Mouse (Mus musculus) hindbrain, embryonic 14.5 days (tissue): ENCODE measurements around the gene Fam92a. TPM values are rescaled to one million over a fixed set of nuclear protein-coding genes. Genes with fewer than 3 reads are reported as not detected.
"Not testable (repeated sequence)": the region's sequence is repeated elsewhere in the genome, so short reads cannot be mapped to it uniquely, and the experiment has no call there.

Experiments
- ATAC-seq: fragments of 200-750 bp; cut with Nextera tagmentation; 2 replicates; pipeline ENCODE4 v1.8.0; 2017; ENCODE audit warnings: moderate number of reproducible peaks, mild to moderate bottlenecking, moderate TSS enrichment, moderate library complexity; ENCODE audit not compliant: low FRiP score
- DNase-seq: peaks from one replicate; pipeline ENCODE4 v3.0.0-alpha.2; 2015; ENCODE audit warnings: low spot score
- H3K27ac ChIP-seq: fragments of 300-500 bp; sonication (generic); 2 replicates; pipeline ENCODE4 v1.5.1; 2014; ENCODE audit warnings: mild to moderate bottlenecking, moderate library complexity
- H3K27me3 ChIP-seq: fragments of 300-500 bp; sonication (generic); 2 replicates; pipeline ENCODE4 v1.6.1; 2014; ENCODE audit warnings: mild to moderate bottlenecking, low read length, mixed read lengths; ENCODE audit not compliant: control insufficient read depth, insufficient read depth
- H3K36me3 ChIP-seq: fragments of 300-500 bp; sonication (generic); replicated peaks from 2 replicates; pipeline ENCODE4 v1.6.1; 2014; ENCODE audit not compliant: control insufficient read depth, insufficient read depth
- H3K4me1 ChIP-seq: fragments of 300-500 bp; sonication (generic); replicated peaks from 2 replicates; pipeline ENCODE4 v1.6.1; 2014; ENCODE audit warnings: antibody characterized with exemption, low read length, mixed read lengths; ENCODE audit not compliant: control insufficient read depth, insufficient read depth
- H3K4me2 ChIP-seq: fragments of 300-500 bp; sonication (generic); replicated peaks from 2 replicates; pipeline ENCODE4 v1.6.1; 2014; ENCODE audit warnings: mild to moderate bottlenecking, moderate library complexity
- H3K4me3 ChIP-seq: fragments of 300-500 bp; sonication (generic); replicated peaks from 2 replicates; pipeline ENCODE4 v1.5.1; 2014; ENCODE audit warnings: mild to moderate bottlenecking, low read length
- H3K9ac ChIP-seq: fragments of 300-500 bp; sonication (generic); 2 replicates; pipeline ENCODE4 v1.6.1; 2014
- H3K9me3 ChIP-seq: fragments of 300-500 bp; sonication (generic); 2 replicates; pipeline ENCODE4 v1.6.1; 2016; ENCODE audit warnings: low read length; ENCODE audit not compliant: control insufficient read depth
- WGBS: fragments of 180-500 bp; shearing (Covaris S2); extraction: QIAGEN DNeasy Blood & Tissue Kit; methylation state at CpG from one replicate; pipeline ENCODE4 v1.1.7; 2014; 5-methylcytosine and 5-hydroxymethylcytosine counted together
- polyA plus RNA-seq: library from polyadenylated mRNA; unstranded; fragments of >200 nt; fragmentation: Nextera tagmentation; extraction: Ambion mirVana; gene quantifications from 2 replicates; pipeline ENCODE4 v1.2.1, GENCODE M21; 2014

Gene Fam92a
- polyA plus RNA-seq, result 95.0 and 101 TPM in 2 replicates

- H3K27ac ChIP-seq, result peak within 1 kb of the TSS; percentile 90
- no peaks in the 10 kb centered on the region for H3K9me3 ChIP-seq
- peak within 1 kb of the TSS; percentile 99 for H3K9ac ChIP-seq
- DNase-seq, result peak; percentile 73
- H3K27me3 ChIP-seq, result no peaks in the 10 kb centered on the region
- ATAC-seq, result peak; percentile 91
- peaks cover 18% of the 10 kb centered on the region for H3K36me3 ChIP-seq
- peak within 1 kb of the TSS; percentile 90 for H3K4me3 ChIP-seq
- WGBS, result under 1% methylated on average over 74 of the region's 74 CpGs
- peak within 1 kb of the TSS; percentile 85 for H3K4me2 ChIP-seq
- H3K4me1 ChIP-seq, result peaks cover 11% of the 10 kb centered on the region
Observed at GRCm38 (mm10) chr4:12171318-12172091, at the start of gene Fam92a. Gene Fam92a, minus strand, starts transcription at chr4:12172015.

DNA sequence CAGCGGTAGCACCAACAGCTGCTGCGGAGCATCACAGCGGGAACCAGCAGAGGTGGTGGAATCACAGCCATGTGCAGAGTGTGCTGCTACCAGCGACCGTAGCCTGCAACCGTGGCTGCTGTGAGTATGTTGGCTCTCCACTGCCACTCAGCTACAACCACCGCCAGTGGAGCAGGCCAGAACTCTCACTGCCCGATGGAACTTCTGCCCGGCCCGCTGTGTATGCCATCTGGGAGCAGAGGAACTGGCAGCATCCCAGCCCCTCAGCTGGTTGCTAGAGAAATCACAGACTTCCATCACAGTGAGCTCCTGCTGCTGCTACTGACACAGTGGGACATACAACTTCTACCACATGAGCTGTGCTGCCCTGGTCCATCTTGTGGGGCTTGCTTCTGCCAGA is 7.2 kb upstream of the Fam92a start:
- Histone ChIP-seq H3K4me3 (no peak overlapping the region), H3K27me3 (no peaks in the 10 kb centered on the region), H3K4me2 (no peak overlapping the region), H3K27ac (no peak overlapping the region), H3K4me1 (no peaks in the 10 kb centered on the region), H3K9me3 (no peaks in the 10 kb centered on the region), H3K9ac (no peak overlapping the region), H3K36me3 (no peaks in the 10 kb centered on the region)
- WGBS, result 81% methylated on average over 10 of the region's 10 CpGs
- no peak for ATAC-seq
- DNase-seq, result no peak

DNA sequence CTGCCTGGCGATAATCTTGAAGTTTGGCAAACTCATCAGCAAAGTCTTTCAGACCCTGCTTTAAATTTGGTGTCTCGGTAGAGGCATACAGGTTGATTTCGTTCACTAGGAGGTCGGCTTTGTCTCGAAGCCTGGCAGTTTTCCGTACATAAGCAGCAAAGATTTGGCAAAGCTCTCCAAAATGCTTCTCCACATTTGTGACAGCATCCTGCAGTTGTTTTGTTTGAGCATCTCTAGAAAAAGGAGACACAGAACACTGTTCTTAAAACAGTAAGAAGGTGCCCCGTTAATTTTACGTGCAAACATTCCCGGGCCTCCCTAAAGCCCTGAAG is 863 bp downstream of the Fam92a start:
- DNase-seq (no peak), ATAC-seq (no peak)
- H3K4me2 ChIP-seq, result peak overlapping the region; percentile 85

GRCm38 (mm10) chr4:12147660-12148059 is 24.2 kb downstream of the Fam92a start:
- Histone ChIP-seq H3K4me1 (no peaks in the 10 kb centered on the region), H3K27me3 (no peaks in the 10 kb centered on the region)
- no peak for DNase-seq

More for the DNA sequence above, 863 bp downstream of the Fam92a start:
- no peaks in the 10 kb centered on the region for H3K27me3 ChIP-seq
- H3K27ac ChIP-seq, result peak overlapping the region; percentile 90
- H3K4me3 ChIP-seq, result peak overlapping the region; percentile 90
- peaks cover 24% of the 10 kb centered on the region for H3K36me3 ChIP-seq
- no peaks in the 10 kb centered on the region for H3K9me3 ChIP-seq
- H3K9ac ChIP-seq, result peak overlapping the region; percentile 99
- 11% methylated on average over 9 of the region's 9 CpGs for WGBS
- H3K4me1 ChIP-seq, result peaks cover 11% of the 10 kb centered on the region

DNA sequence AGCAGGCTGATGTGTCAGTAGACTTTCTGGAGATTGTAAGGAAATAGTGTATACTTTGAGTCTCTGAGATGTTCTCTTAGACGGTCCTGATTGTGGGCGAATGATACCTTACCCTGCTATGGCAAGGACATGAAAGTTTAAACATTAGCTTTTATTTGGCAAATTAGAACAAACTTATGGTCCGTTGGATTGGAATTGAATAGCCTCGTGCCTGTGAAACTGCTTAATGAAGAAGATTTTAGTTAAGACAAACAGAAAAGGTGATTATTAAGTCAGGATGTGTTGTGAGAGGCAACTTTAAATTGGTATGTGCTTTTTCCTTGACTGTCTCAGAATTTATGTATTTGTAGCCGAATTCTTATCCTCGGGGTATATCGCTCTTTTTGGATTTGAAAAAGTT is 30.3 kb downstream of the Fam92a start:
- H3K9ac ChIP-seq, ATAC-seq, H3K27me3 ChIP-seq, H3K4me1 ChIP-seq, H3K9me3 ChIP-seq, DNase-seq, H3K27ac ChIP-seq, H3K4me3 ChIP-seq: not testable (repeated sequence)
- peak overlapping the region; percentile 36 for H3K4me2 ChIP-seq
- H3K36me3 ChIP-seq, result peaks cover 11% of the 10 kb centered on the region
- WGBS, result 91% methylated on average over 6 of the region's 7 CpGs

More at GRCm38 (mm10) chr4:12147660-12148059, 24.2 kb downstream of the Fam92a start:
- no peak overlapping the region for H3K9ac ChIP-seq
- ATAC-seq, result no peak
- no peak overlapping the region for H3K4me2 ChIP-seq
- peaks cover 35% of the 10 kb centered on the region for H3K36me3 ChIP-seq
- peaks cover 9% of the 10 kb centered on the region; the same call in 1 of the 2 replicates for H3K9me3 ChIP-seq
- no peak overlapping the region for H3K27ac ChIP-seq
- no peak overlapping the region for H3K4me3 ChIP-seq

DNA sequence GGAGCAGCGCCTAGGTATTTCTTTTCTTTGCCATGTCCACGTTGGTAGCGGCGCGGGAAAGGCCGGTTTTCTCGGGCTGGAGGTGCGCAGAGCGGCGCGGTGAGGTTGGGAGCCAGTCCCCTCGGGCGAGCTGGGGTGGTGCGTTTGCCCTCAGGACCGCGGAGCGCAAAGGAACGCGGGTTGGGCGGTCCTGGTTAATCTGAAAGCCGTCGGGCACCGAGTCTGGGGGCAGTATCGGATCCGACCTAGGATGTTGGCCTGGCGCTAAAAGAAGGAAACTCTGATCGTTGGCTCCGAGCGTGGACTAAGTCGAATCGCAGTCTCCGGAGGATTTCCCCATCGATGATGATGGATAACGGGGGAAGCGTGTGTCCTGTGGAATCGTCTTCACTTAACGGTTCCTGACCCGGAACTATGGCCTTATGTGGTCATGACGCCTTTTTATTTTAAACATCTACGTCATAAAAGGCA is 31.2 kb downstream of the Fam92a start:
- H3K27ac ChIP-seq, result peak overlapping the region; percentile 57; the same call in 1 of the 2 replicates
- 7% methylated on average over 20 of the region's 40 CpGs for whole genome bisulfite sequencing
- peak; percentile 83 for ATAC-seq
- DNase-seq, H3K27me3 ChIP-seq, H3K4me1 ChIP-seq, H3K9me3 ChIP-seq, H3K36me3 ChIP-seq: not testable (repeated sequence)
- peak overlapping the region; percentile 60 for H3K9ac ChIP-seq
- H3K4me2 ChIP-seq, result peak overlapping the region; percentile 48
- peak overlapping the region; percentile 40 for H3K4me3 ChIP-seq

GRCm38 (mm10) chr4:12140141-12140567 is 31.7 kb downstream of the Fam92a start, which contains the start of gene Rbm12b1:
Gene Rbm12b1, plus strand, starts transcription at chr4:12140264.
- WGBS, result 0% methylated on average over 16 of the region's 32 CpGs
- H3K27ac ChIP-seq, result peak within 1 kb of the TSS; percentile 82

More at GRCm38 (mm10) chr4:12140141-12140567, 31.7 kb downstream of the Fam92a start, which contains the start of gene Rbm12b1:
- DNase-seq (peak; percentile 81), ATAC-seq (peak; percentile 99)
- Histone ChIP-seq H3K4me3 (peak within 1 kb of the TSS; percentile 40), H3K9ac (peak within 1 kb of the TSS; percentile 60), H3K4me2 (peak within 1 kb of the TSS; percentile 48)
- H3K27me3 ChIP-seq, H3K4me1 ChIP-seq, H3K9me3 ChIP-seq, H3K36me3 ChIP-seq: not testable (repeated sequence)

Other genes with a start within 250 kb of the Fam92a start
- 0.17 and 0.62 TPM in 2 replicates for gene Gm10604, start 190.8 kb downstream of the Fam92a start, polyA plus RNA-seq
- 13.0 and 16.4 TPM in 2 replicates for gene Rbm12b2, start 82.6 kb downstream of the Fam92a start, polyA plus RNA-seq
- gene Rbm12b1, start 31.8 kb downstream of the Fam92a start, polyA plus RNA-seq, result 9.2 and 10.3 TPM in 2 replicates